Mouse (Mus musculus): Measurements from ENCODE around the gene OR5BS1P.

DNA sequence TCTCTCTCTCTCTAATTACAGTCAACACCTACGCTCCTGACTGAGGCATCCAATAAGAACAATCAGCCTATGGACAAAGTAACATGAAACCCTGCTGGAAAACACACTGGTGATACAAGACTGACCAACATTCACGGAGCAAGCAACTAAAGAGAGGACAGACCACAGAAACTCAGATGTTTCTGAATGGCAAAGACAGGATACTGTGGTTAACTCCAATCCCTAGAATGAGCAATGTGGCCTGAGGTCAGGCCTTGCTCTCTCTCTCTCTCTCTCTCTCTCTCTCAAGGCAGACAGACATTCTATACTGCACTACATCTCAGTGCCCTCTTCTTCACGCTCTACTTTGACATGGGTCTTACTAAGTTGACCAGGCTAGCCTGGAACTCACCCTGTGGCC lies 51.5 kb downstream of the OR5BS1P start:
- TF ChIP-seq CTCF (IDR thresholded peaks at IDR 0.05; ENCODE audit: control insufficient read depth, insufficient read depth, insufficient read length), result no peak
- TF ChIP-seq MAX (IDR thresholded peaks at IDR 0.05), result peak; percentile 9
- TF ChIP-seq USF1 (IDR thresholded peaks at IDR 0.05; ENCODE audit: low read depth), result no peak
- TF ChIP-seq FOSL1 (IDR thresholded peaks at IDR 0.05; ENCODE audit: insufficient read depth, low read length, poor library complexity, severe bottlenecking), result no peak

Measured in C2C12 (cell line).